Mouse (Mus musculus) spleen, postnatal 14 days (tissue): ENCODE data around the gene Ak9.
A peak's percentile ranks its signal among the peaks of the same experiment; 100 is the strongest.

ENCODE experiments used
- DNase-seq, 2 experiments: peaks; one replicate each; pipeline ENCODE4 v3.0.0; 2021 to 2022; ENCODE audit warnings: low spot score in 2 of 2

Gene Ak9

GRCm38 (mm10) chr10:41450780-41451522, 147.2 kb downstream of the Ak9 start:
- no peak for DNase-seq

- no peak for DNase-seq
Observed at GRCm38 (mm10) chr10:41451656-41452055, 147.9 kb downstream of the Ak9 start.

- DNase-seq, result no peak
Observed at GRCm38 (mm10) chr10:41452791-41453190, 149.0 kb downstream of the Ak9 start.

GRCm38 (mm10) chr10:41459990-41460389, 156.2 kb downstream of the Ak9 start:
- no peak for DNase-seq

- DNase-seq, result no peak
Observed at GRCm38 (mm10) chr10:41460501-41460900, 156.7 kb downstream of the Ak9 start.

GRCm38 (mm10) chr10:41461057-41461722, 157.4 kb downstream of the Ak9 start:
- DNase-seq, result no peak

DNA sequence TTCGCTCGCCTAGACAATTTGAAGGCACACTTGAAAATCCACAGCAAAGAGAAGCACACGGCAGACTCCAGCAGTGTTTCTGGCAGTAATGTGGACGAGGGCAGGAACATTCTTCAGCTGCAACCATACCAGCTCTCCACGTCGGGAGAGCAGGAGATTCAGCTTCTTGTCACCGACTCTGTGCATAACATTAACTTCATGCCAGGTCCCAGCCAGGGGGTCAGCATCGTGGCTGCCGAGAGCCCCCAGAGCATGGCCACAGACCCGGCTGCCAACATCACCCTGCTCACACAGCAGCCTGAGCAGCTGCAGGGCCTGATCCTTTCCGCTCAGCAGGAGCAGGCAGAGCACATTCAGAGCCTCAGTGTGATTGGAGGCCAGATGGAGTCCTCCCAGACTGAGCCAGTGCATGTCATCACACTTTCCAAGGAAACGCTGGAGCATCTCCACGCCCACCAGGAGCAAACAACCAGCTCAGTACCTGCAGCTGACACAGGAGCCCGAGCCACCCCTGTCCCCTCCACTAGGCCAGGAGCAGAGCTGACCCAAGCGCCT, 160.7 kb downstream of the Ak9 start:
- no peak for DNase-seq

GRCm38 (mm10) chr10:41467325-41467724, 163.5 kb downstream of the Ak9 start:
- DNase-seq, result no peak

- no peak for DNase-seq
Observed at GRCm38 (mm10) chr10:41470693-41471092, 166.9 kb downstream of the Ak9 start.

DNA sequence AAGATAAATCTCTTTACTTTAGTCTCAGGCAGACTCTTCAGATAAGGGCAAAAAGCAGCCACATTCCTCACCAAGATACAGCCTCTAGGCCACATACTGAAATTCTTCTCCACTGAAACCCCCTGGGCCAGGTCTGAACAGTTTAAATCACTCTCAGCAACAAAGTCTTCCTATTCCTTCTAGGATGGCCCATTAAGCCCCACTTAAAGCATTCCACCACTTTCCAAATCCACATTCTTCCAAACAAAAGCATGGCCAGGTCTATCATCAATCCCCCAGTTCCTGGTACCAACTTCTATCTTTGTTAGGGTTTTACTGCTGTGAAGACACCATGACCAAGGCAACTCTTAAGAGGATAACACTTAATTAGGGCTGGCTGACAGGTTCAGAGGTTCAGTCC, 168.8 kb downstream of the Ak9 start:
- no peak for DNase-seq

DNA sequence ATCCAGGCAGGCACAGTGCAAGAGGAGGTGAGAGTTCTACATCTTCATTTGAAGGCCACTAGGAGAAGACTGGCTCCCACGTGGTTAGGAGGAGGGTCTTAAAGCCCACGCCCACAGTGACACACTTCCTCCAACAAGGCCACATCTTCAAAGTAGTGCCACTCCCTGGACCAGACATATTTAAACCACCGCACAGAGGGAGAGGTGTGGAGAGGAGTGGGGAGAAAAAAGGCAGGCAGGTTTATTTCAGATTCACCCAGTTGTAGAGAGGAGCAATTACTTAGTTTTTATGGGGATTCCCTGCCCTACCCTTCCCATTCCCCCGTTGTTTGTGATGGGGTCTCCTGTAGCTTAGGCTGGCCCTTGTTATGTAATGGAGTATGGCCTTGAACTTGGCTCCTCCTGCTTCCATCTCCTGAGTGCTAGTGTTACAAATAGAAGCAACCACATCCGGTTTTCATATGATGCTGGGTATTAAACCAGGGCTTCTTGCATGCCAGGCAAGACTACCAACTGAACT, 169.2 kb downstream of the Ak9 start:
- DNase-seq, result no peak

DNA sequence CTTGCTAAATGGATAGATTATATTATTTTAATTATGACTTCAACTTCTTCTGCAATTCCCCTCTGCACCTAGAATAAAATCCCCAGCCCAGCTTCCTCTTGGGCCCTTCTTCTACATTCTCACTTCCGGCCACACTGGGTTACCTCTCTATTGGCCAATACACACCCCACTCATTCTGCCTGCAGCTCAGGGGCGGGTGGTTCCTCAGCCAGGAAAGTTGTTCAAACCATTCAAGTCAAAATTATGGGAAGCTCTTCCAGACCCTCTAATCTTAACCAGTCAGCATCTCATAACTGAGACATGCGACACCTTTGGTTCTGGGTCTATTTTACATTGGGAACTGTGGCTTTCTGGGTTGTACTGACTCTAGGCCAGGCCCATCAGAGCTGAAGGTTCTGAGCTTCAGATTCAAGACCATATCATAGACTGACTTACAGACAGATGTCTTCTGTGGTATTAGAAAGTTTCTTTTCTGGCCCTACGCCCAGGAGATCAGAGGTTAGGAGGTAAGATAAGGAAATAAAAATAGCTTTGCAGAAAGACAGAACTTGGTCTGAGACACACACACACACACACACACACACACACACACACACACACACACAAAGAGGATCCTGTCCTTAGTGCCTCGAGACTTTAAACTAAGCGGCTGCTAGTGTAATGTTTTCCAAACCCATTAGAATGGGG, 170.1 kb downstream of the Ak9 start:
- DNase-seq, result peak in 1 of 2 experiments; percentile 13

DNA sequence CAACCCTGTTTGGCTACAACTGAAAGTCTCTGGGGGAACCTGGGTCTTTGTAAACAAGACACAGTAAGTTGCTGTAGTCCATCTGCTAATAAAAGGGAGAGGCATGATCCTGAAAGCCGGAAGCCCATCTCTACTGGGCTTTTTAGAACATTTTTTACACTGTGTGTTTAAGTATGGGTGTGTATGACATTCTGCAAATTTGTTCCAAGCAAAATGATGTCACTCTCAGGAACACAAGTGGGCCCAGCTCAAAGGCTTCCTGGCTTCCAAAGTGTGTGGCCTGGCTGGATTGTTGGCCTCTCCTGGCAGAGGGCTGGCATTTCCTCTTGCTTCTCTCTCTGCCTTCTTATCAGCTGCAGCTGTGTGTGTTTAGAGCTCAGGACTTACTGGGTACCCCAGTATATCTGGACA, 171.2 kb downstream of the Ak9 start:
- no peak for DNase-seq

- peak; percentile 44 to 65 for DNase-seq
Observed at GRCm38 (mm10) chr10:41476171-41477017, 172.6 kb downstream of the Ak9 start, which contains the start of gene Mical1. Gene Mical1, plus strand, starts transcription at chr10:41476314.

DNA sequence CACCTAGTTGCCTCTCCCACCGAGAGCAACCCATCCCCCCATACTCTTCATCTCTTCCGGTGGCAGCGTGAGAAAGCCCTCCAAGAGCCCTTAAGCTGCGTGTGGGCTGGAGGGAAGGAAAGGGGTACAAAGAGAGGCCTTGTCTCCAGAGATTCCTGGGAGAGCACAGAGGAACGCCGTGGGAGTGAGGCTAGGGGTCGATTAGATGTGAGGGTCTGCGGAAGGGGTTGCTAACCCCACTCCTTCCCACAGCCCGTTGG, 173.2 kb downstream of the Ak9 start:
- DNase-seq, result no peak

DNA sequence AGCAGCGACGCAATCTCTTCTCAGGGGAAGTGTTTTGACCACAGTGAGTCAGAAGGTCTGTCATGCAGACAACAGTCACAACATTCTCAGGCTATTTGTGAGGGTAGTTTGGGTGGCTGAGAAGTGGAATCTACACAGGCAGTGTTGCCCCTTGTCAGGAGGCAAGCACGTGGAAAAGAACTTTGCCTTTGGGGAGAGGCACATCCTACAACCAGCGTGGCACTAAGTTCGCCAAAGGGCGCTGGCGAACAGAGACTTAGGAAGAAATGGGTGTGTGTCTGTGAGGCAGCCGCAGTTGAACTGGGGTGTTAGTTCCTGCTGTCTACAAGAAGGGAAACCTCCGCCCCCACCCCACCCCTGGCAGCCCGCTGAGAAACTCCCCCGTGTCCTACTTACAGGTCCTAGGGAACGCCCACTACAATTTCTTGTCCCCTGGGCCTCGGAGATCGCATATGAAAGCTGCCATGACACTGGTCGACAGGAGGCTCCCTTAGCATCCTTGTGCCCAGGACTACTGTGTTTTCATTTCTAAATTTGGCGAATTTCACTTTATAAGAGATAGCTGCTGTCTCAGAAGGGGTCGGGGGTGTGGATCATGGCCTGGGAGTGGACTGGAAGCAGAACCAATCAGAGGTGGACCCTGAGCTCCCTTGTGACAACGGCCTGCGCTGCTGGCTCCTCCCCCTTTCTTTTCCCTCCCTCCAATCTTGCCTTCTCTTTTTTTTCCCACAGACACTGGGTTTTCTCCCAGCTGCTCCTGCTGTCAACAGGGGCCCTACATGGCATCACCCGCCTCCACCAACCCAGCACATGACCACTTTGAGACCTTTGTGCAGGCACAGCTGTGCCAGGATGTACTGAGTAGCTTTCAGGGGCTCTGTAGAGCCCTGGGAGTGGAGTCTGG, 173.8 kb downstream of the Ak9 start:
- DNase-seq, result peak in 1 of 2 experiments; percentile 16

DNA sequence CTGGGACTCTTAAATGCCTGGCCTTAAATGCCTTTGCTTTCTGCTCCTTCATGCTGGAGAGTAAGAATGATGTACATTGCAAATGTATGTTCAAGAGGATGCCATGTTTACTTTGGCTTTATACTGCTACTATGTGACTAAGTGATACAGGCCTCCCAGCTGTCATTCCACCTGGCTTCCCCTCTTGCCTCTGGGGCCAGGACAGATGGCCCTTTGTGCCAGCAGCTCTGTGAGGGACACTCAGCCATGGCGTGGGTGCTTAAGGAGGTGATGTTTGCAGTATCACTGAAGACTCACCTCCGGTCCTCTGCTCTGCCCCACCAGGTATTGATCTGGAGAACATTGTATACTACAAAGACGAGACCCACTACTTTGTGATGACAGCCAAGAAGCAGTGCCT, 176.2 kb downstream of the Ak9 start:
- DNase-seq, result no peak

- no peak for DNase-seq
Observed at GRCm38 (mm10) chr10:41480938-41481880, 177.4 kb downstream of the Ak9 start.

DNA sequence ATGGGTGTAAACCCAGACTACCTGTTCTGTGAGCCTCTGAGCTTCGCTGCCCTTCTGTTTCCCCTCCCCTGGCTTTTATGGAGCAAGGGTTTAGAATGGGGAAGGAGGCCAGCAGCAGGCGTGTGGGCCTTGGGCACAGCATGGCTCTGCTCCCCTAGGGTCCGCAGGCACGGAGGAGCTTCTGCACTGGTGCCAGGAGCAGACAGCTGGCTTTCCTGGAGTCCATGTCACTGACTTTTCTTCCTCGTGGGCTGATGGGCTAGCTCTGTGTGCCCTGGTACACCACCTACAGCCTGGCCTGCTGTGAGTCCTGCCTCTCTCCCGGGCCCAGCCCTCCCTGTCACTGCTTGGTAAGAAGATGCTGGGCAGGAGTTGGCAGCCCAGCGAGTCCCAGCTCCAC, 178.7 kb downstream of the Ak9 start:
- no peak for DNase-seq
